Mouse (Mus musculus) stomach, adult 2 months (tissue): ENCODE results near the gene Gm45783. TPM values are rescaled to one million over a fixed set of nuclear protein-coding genes. Genes with fewer than 3 reads are reported as not detected.

Experiments used
- polyA plus RNA-seq: library from polyadenylated mRNA; depleted of rRNA; stranded (reverse); fragments of >200 nt; gene quantifications from 2 replicates; pipeline ENCODE4 v1.2.3, GENCODE M21; 2012; rRNA removed

The Gm45783 gene
- polyA plus RNA-seq = not detected in 2 replicates

DNA sequence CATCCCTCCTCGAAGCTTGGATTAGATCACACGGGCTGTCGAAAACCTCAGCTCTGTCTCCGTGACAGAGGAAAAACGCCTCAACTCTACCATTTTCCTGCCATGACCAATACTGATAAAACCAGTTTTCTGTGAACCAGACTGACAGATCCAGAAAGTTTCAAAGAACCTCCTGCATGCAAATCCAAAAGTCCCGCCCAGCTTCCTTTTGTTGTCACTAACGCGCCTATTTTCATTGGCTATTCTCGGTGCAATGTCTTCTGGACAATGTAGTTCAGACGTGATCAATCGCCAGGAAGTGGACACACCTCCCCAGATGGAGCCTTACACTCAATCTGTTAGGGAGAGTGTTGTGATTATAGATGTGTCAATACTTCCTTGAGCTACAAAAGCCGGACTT, at the start of gene Gm45783:
TSS of gene Gm45783 (minus strand) at position 143 of the 400 bp plus-strand sequence.

GRCm38 (mm10) chr7:7399603-7400002, 25.2 kb upstream of the Gm45783 start, which contains the start of gene Vmn2r31:
Gene Vmn2r31 (minus strand): TSS chr7:7399703.

GRCm38 (mm10) chr7:7337509-7337908, 36.9 kb downstream of the Gm45783 start, which contains the start of gene Vmn2r30:
Gene Vmn2r30 (minus strand): TSS chr7:7337609.

Other genes with a start within 250 kb of the Gm45783 start
- 0.05 TPM in 2 replicates for gene Zfp773, start 237.8 kb downstream of the Gm45783 start, polyA plus RNA-seq
- gene Zfp418, start 203.2 kb downstream of the Gm45783 start, polyA plus RNA-seq = 0.09 and 0.13 TPM in 2 replicates
- 0.55 and 0.56 TPM in 2 replicates for gene Zfp772, start 164.6 kb downstream of the Gm45783 start, polyA plus RNA-seq
- gene Vmn2r29, start 127.2 kb downstream of the Gm45783 start, polyA plus RNA-seq = not detected in 2 replicates
- 0.11 and 0.38 TPM in 2 replicates for gene Gm45844, start 96.3 kb downstream of the Gm45783 start, polyA plus RNA-seq
- gene Clcn4, start 73.7 kb downstream of the Gm45783 start, polyA plus RNA-seq = 6.9 and 8.4 TPM in 2 replicates
- not detected in 2 replicates for gene Vmn2r30, start 37.0 kb downstream of the Gm45783 start, polyA plus RNA-seq
- gene Vmn2r31, start 25.1 kb upstream of the Gm45783 start, polyA plus RNA-seq = not detected in 2 replicates
- gene Vmn2r32, start 105.4 kb upstream of the Gm45783 start, polyA plus RNA-seq = not detected in 2 replicates
- not detected in 2 replicates for gene Vmn2r33, start 192.2 kb upstream of the Gm45783 start, polyA plus RNA-seq